Mouse (Mus musculus) MEL (cell line): ENCODE results near the gene St6galnac1.

Experiments used
- CTCF ChIP-seq, 3 experiments: IDR thresholded peaks in 2 of 3; conservative IDR thresholded peaks in 1 of 3; 2 replicates each; pipeline ENCODE4 v1.5.1; 2011 to 2012; ENCODE audit warnings: low read length in 3 of 3, low read depth in 2 of 3, mild to moderate bottlenecking in 2 of 3, improper control_type of control experiment in 1 of 3, inconsistent platforms in 1 of 3, mixed read lengths in 1 of 3, moderate library complexity in 1 of 3; ENCODE audit not compliant: control insufficient read depth in 1 of 3, insufficient read depth in 1 of 3, poor library complexity in 1 of 3, severe bottlenecking in 1 of 3
- E2F4 ChIP-seq: IDR thresholded peaks from 2 replicates; pipeline ENCODE4 v1.6.1; 2011; ENCODE audit warnings: low read depth, low read length, improper control_type of control experiment, borderline replicate concordance
- MAX ChIP-seq: IDR thresholded peaks from 2 replicates; pipeline ENCODE4 v1.6.1; 2011; ENCODE audit warnings: low read length, improper control_type of control experiment
- MEF2A ChIP-seq: IDR thresholded peaks from 2 replicates; pipeline ENCODE4 v1.6.1; 2014; ENCODE audit warnings: low read depth, mild to moderate bottlenecking, inconsistent platforms, low read length, improper control_type of control experiment; ENCODE audit not compliant: poor library complexity, insufficient replicate concordance, severe bottlenecking; ENCODE audit errors: extremely low read depth
- MXI1 ChIP-seq: IDR thresholded peaks from 2 replicates; pipeline ENCODE4 v1.6.1; 2011; ENCODE audit warnings: mild to moderate bottlenecking, low read depth, low read length, improper control_type of control experiment
- MYC ChIP-seq: IDR thresholded peaks from 2 replicates; pipeline ENCODE4 v1.6.1; 2011; ENCODE audit warnings: low read depth, mild to moderate bottlenecking, low read length, improper control_type of control experiment, moderate library complexity
- POLR2A ChIP-seq, 2 experiments: IDR thresholded peaks; 2 replicates each; pipeline ENCODE4 v1.6.1; 2011 to 2012; ENCODE audit warnings: low read length in 2 of 2, mild to moderate bottlenecking in 2 of 2, control low read depth in 1 of 2, improper control_type of control experiment in 1 of 2, low read depth in 1 of 2, moderate library complexity in 1 of 2; ENCODE audit not compliant: control insufficient read depth in 1 of 2, insufficient read depth in 1 of 2, poor library complexity in 1 of 2
- POLR2AphosphoS2 ChIP-seq: IDR thresholded peaks from 2 replicates; pipeline ENCODE4 v1.6.1; 2011; ENCODE audit warnings: low read length, improper control_type of control experiment
- RAD21 ChIP-seq: IDR thresholded peaks from 2 replicates; pipeline ENCODE4 v1.6.1; 2011; ENCODE audit warnings: mild to moderate bottlenecking, low read depth, low read length, improper control_type of control experiment
- UBTF ChIP-seq: IDR thresholded peaks from 2 replicates; pipeline ENCODE4 v1.6.1; 2012; ENCODE audit warnings: low read depth, mild to moderate bottlenecking, inconsistent platforms, low read length, improper control_type of control experiment, moderate library complexity, borderline replicate concordance; ENCODE audit not compliant: insufficient read depth

DNA sequence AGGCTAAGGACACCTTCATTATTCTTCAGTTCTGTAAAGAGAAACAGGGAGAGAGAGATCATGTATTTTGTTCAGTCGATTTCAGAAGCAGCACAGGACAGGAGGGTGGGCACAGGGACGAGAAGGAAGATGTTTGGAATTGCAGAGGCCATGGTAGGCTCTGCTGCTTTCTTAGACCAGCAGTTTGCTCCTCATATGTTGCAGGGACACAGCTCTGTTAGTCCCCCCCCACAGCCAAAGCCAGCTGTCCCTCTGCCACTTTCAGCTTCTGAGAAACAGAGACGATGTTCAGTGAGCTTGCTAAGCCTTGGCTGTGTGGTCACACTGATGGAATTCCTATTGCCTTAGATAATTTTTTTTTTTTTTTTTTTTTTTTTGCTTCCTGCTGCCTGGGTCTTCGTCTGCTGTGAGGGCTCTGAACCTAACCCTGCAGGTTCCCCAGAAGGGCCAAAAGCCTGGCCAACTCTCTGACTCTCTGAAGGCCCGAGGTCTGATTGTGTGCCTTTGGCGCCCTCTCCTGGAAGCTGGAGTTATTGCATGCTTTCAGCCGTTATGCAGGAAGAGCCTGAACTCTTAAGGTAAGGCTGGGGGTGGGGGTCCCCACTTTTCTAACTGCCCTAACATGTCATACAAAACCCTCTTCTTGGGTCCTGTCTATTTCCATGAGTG lies 32.8 kb upstream of the St6galnac1 start:
- TF ChIP-seq CTCF (IDR thresholded peaks at IDR 0.05 in 2 of 3, conservative IDR thresholded peaks at IDR 0.05 in 1 of 3; ENCODE audit: control insufficient read depth in 1 of 3, insufficient read depth in 1 of 3, low read depth in 2 of 3, low read length in 3 of 3, poor library complexity in 1 of 3, severe bottlenecking in 1 of 3): peak; percentile 93 to 99 (median 99)
- no peak; the same call in none of the 2 replicates for TF ChIP-seq RAD21
- no peak for TF ChIP-seq MEF2A
- no peak for TF ChIP-seq POLR2A (IDR thresholded peaks at IDR 0.05; ENCODE audit: control insufficient read depth in 1 of 2, insufficient read depth in 1 of 2, low read depth in 1 of 2, low read length in 2 of 2, poor library complexity in 1 of 2)
- no peak for TF ChIP-seq POLR2AphosphoS2
- no peak for TF ChIP-seq UBTF
- no peak for TF ChIP-seq MXI1
- no peak for TF ChIP-seq MYC
- 0 out of 2 replicates have a peak, but pooled peaks have one; percentile 21 for TF ChIP-seq MAX
- TF ChIP-seq E2F4: no peak
